Mouse (Mus musculus) gastrocnemius, postnatal 4 days (tissue): ENCODE measurements around the gene Pitx2. TPM values are rescaled to one million over a fixed set of nuclear protein-coding genes. Genes with fewer than 3 reads are reported as not detected.

ENCODE experiments used
- DNase-seq, 2 experiments: peaks; one replicate each; pipeline ENCODE4 v3.0.0; 2021 to 2022; ENCODE audit warnings: low spot score in 2 of 2, mixed read lengths in 2 of 2
- total RNA-seq, 2 experiments: library from RNA; stranded (reverse); gene quantifications; 2 replicates each; pipeline ENCODE4 v1.2.3; 2021

Pitx2 gene
- total RNA-seq, 2 experiments from 2014 or later: 19.0 to 19.6 TPM

- DNase-seq: peak in 1 of 2 experiments; percentile 16
These were observed 54.6 kb downstream of the Pitx2 start for GRCm38 (mm10) chr3:129254246-129254645.

DNA sequence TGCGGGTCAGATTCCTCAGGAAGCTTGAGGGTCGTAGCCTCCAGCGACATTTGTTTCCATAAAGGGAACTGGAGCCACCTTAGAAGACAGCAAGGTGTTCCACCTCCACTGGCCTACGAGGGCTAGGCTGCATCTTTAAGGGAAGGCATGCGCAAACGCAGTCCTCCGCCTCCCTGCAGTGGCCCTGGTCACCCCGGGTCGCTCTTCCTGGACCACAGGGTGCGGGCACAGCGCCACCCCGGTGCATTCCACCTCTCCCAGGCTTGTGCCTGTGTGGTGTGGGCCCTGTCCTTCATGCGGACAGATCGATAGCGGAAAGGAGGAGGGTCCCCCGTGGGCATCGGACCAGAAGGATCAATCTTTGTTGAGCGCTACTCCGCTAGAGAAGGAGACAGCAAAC lies 56.6 kb downstream of the Pitx2 start:
- DNase-seq: no peak

DNA sequence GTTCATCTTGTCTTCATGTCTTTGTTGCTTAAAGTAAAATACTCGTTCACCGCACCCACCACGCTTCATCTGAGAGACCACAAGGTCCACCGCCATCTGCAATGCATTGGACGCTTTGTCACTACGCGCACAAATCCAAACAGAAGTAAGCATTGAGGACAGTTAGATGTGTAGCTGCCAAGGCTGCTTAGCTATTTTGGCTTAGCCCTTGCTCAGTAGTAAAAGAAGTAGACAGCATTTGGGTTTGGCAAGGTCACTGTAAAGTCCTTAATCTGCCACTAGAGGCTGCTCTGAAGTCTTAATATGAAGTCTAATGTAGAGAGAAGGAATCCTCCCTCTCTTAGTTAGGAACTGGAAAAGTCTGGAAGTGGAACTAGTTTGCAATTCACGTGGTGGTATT lies 57.1 kb downstream of the Pitx2 start:
- DNase-seq: peak in 1 of 2 experiments; percentile 10

- DNase-seq: no peak
These were observed 58.8 kb downstream of the Pitx2 start for GRCm38 (mm10) chr3:129258497-129258896.

Other genes with a start within 250 kb of the Pitx2 start
- gene Enpep, start 132.8 kb downstream of the Pitx2 start, total RNA-seq: 1 to 10 TPM; 3.4 to 3.7 TPM